Mouse (Mus musculus) liver, embryonic 14.5 days (tissue): ENCODE results near the gene Prim2.

Source experiments
- CTCF ChIP-seq: IDR thresholded peaks from 2 replicates; pipeline ENCODE4 v1.5.1; 2016; ENCODE audit warnings: antibody characterized with exemption, low read depth, control low read depth
- EP300 ChIP-seq: IDR thresholded peaks from 2 replicates; pipeline ENCODE4 v1.6.1; 2016; ENCODE audit warnings: antibody characterized with exemption, low read depth

DNA sequence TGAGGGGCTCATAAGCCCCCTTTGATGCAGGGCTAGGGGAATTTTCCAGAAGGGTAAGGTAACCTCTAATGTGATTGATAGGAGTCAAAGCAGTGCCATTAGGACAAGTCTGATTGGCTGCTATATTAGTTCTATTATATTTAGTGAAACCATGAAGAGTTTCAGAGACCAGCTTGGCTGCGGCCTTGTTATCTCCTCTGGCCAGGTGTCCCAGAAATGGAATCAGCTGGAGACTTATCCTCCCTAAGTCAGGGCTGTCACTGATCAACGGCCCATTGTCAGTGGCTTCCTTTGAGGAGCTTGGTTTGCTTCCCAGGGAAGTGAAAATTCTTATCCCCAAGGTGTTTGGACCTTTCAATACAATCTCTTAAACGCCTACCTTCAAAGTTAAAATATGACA lies 2.5 kb upstream of the Prim2 start:
- TF ChIP-seq EP300 (peak; percentile 89), CTCF (no peak)
